Mouse (Mus musculus): ENCODE results near the gene 4931409K22Rik. TPM values are rescaled to one million over a fixed set of nuclear protein-coding genes. Genes with fewer than 3 reads are reported as not detected.

4931409K22Rik gene
- not detected for polyA plus RNA-seq (2012; fragmentation: generic; extraction: Trizol)
- long read RNA-seq, experiment 1, result 0 reads
- long read RNA-seq, experiment 2, result 0 reads

- Histone ChIP-seq H3K36me3 (ENCODE audit: control insufficient read depth, insufficient read depth) (no peaks in the 10 kb centered on the region), H3K79me3 (ENCODE audit: low read depth) (no peaks in the 10 kb centered on the region), H3K4me3 (ENCODE audit: insufficient read depth, poor library complexity, severe bottlenecking) (no peak within 1 kb of the TSS), H3K79me2 (ENCODE audit: control insufficient read depth, insufficient read depth) (no peaks in the 10 kb centered on the region), H3K27me3 (ENCODE audit: control insufficient read depth, insufficient read depth, insufficient read length) (peaks cover 29% of the 10 kb centered on the region), H3ac (ENCODE audit: control insufficient read depth, insufficient read length, low read depth) (no peak within 1 kb of the TSS)
- TF ChIP-seq FOSL1 (IDR thresholded peaks at IDR 0.05; ENCODE audit: insufficient read depth, low read length, poor library complexity, severe bottlenecking), result no peak
- no peak for TF ChIP-seq USF1 (IDR thresholded peaks at IDR 0.05; ENCODE audit: low read depth)
- no peak for TF ChIP-seq CTCF (IDR thresholded peaks at IDR 0.05; ENCODE audit: control insufficient read depth, insufficient read depth, insufficient read length)
- TF ChIP-seq MYOG (IDR thresholded peaks at IDR 0.05; ENCODE audit: control insufficient read depth, extremely low read depth, insufficient read length), result no peak
- no peak for TF ChIP-seq MYOD1 (IDR thresholded peaks at IDR 0.05; ENCODE audit: control insufficient read depth, insufficient read length, low read depth)
- TF ChIP-seq CEBPB (IDR thresholded peaks at IDR 0.05; ENCODE audit: low read depth), result no peak
- no peak for TF ChIP-seq MAX (IDR thresholded peaks at IDR 0.05)
These were observed at the start of gene 4931409K22Rik for GRCm38 (mm10) chr5:24556709-24557108. 4931409K22Rik (minus strand) TSS chr5:24556809.

GRCm38 (mm10) chr5:24605980-24606665, 49.5 kb upstream of the 4931409K22Rik start:
- no peak overlapping the region for H3K4me3 ChIP-seq (ENCODE audit: insufficient read depth, poor library complexity, severe bottlenecking)
- H3K27me3 ChIP-seq (ENCODE audit: control insufficient read depth, insufficient read depth, insufficient read length), result no peaks in the 10 kb centered on the region
- no peak overlapping the region for H3ac ChIP-seq (ENCODE audit: control insufficient read depth, insufficient read length, low read depth)
- no peak for TF ChIP-seq CEBPB (IDR thresholded peaks at IDR 0.05; ENCODE audit: low read depth)
- TF ChIP-seq MYOG (IDR thresholded peaks at IDR 0.05; ENCODE audit: control insufficient read depth, extremely low read depth, insufficient read length), result no peak
- no peak for TF ChIP-seq CTCF (IDR thresholded peaks at IDR 0.05; ENCODE audit: control insufficient read depth, insufficient read depth, insufficient read length)
- no peak for TF ChIP-seq MYOD1 (IDR thresholded peaks at IDR 0.05; ENCODE audit: control insufficient read depth, insufficient read length, low read depth)
- no peaks in the 10 kb centered on the region for H3K36me3 ChIP-seq (ENCODE audit: control insufficient read depth, insufficient read depth)
- H3K79me3 ChIP-seq (ENCODE audit: low read depth), result no peaks in the 10 kb centered on the region
- no peaks in the 10 kb centered on the region for H3K79me2 ChIP-seq (ENCODE audit: control insufficient read depth, insufficient read depth)

GRCm38 (mm10) chr5:24605321-24605979, 48.8 kb upstream of the 4931409K22Rik start:
- Histone ChIP-seq H3K79me2 (ENCODE audit: control insufficient read depth, insufficient read depth) (no peaks in the 10 kb centered on the region), H3K79me3 (ENCODE audit: low read depth) (peaks cover 2% of the 10 kb centered on the region), H3K36me3 (ENCODE audit: control insufficient read depth, insufficient read depth) (no peaks in the 10 kb centered on the region), H3K4me3 (ENCODE audit: insufficient read depth, poor library complexity, severe bottlenecking) (peak overlapping the region; percentile 28), H3K27me3 (ENCODE audit: control insufficient read depth, insufficient read depth, insufficient read length) (no peaks in the 10 kb centered on the region), H3ac (ENCODE audit: control insufficient read depth, insufficient read length, low read depth) (peak overlapping the region; percentile 58)
- no peak for TF ChIP-seq MAX (IDR thresholded peaks at IDR 0.05)
- TF ChIP-seq FOSL1 (IDR thresholded peaks at IDR 0.05; ENCODE audit: insufficient read depth, low read length, poor library complexity, severe bottlenecking), result no peak
- TF ChIP-seq CTCF (IDR thresholded peaks at IDR 0.05; ENCODE audit: control insufficient read depth, insufficient read depth, insufficient read length), result no peak
- TF ChIP-seq MYOD1 (IDR thresholded peaks at IDR 0.05; ENCODE audit: control insufficient read depth, insufficient read length, low read depth), result no peak
- TF ChIP-seq MYOG (IDR thresholded peaks at IDR 0.05; ENCODE audit: control insufficient read depth, extremely low read depth, insufficient read length), result no peak
- no peak for TF ChIP-seq USF1 (IDR thresholded peaks at IDR 0.05; ENCODE audit: low read depth)
- no peak for TF ChIP-seq CEBPB (IDR thresholded peaks at IDR 0.05; ENCODE audit: low read depth)

- Histone ChIP-seq H3K36me3 (ENCODE audit: control insufficient read depth, insufficient read depth) (no peaks in the 10 kb centered on the region), H3K27me3 (ENCODE audit: control insufficient read depth, insufficient read depth, insufficient read length) (no peaks in the 10 kb centered on the region), H3K79me3 (ENCODE audit: low read depth) (peaks cover 2% of the 10 kb centered on the region)
These were observed 48.1 kb upstream of the 4931409K22Rik start for GRCm38 (mm10) chr5:24604656-24605100.

GRCm38 (mm10) chr5:24604080-24604655, 47.6 kb upstream of the 4931409K22Rik start:
- TF ChIP-seq MYOD1 (IDR thresholded peaks at IDR 0.05; ENCODE audit: control insufficient read depth, insufficient read length, low read depth) (no peak), MAX (IDR thresholded peaks at IDR 0.05) (no peak), USF1 (IDR thresholded peaks at IDR 0.05; ENCODE audit: low read depth) (no peak), CTCF (IDR thresholded peaks at IDR 0.05; ENCODE audit: control insufficient read depth, insufficient read depth, insufficient read length) (no peak), CEBPB (IDR thresholded peaks at IDR 0.05; ENCODE audit: low read depth) (no peak), MYOG (IDR thresholded peaks at IDR 0.05; ENCODE audit: control insufficient read depth, extremely low read depth, insufficient read length) (no peak), FOSL1 (IDR thresholded peaks at IDR 0.05; ENCODE audit: insufficient read depth, low read length, poor library complexity, severe bottlenecking) (no peak)
- no peaks in the 10 kb centered on the region for H3K27me3 ChIP-seq (ENCODE audit: control insufficient read depth, insufficient read depth, insufficient read length)
- H3ac ChIP-seq (ENCODE audit: control insufficient read depth, insufficient read length, low read depth), result peak overlapping the region; percentile 72
- H3K79me2 ChIP-seq (ENCODE audit: control insufficient read depth, insufficient read depth), result peaks cover 4% of the 10 kb centered on the region
- H3K4me3 ChIP-seq (ENCODE audit: insufficient read depth, poor library complexity, severe bottlenecking), result peak overlapping the region; percentile 28
- H3K36me3 ChIP-seq (ENCODE audit: control insufficient read depth, insufficient read depth), result no peaks in the 10 kb centered on the region
- peaks cover 2% of the 10 kb centered on the region for H3K79me3 ChIP-seq (ENCODE audit: low read depth)

More at GRCm38 (mm10) chr5:24604656-24605100, 48.1 kb upstream of the 4931409K22Rik start:
- H3ac ChIP-seq (ENCODE audit: control insufficient read depth, insufficient read length, low read depth), result peak overlapping the region; percentile 72
- peak overlapping the region; percentile 28 for H3K4me3 ChIP-seq (ENCODE audit: insufficient read depth, poor library complexity, severe bottlenecking)
- no peaks in the 10 kb centered on the region for H3K79me2 ChIP-seq (ENCODE audit: control insufficient read depth, insufficient read depth)
- TF ChIP-seq MAX (IDR thresholded peaks at IDR 0.05) (peak; percentile 28), USF1 (IDR thresholded peaks at IDR 0.05; ENCODE audit: low read depth) (no peak)
